Mouse (Mus musculus) thymus, postnatal 0 days (tissue): Measurements from ENCODE around the gene Mrps36. TPM values are rescaled to one million over a fixed set of nuclear protein-coding genes. Genes with fewer than 3 reads are reported as not detected.
"Not testable (repeated sequence)": the region's sequence is repeated elsewhere in the genome, so short reads cannot be mapped to it uniquely, and the experiment has no call there.

Experiments used
- DNase-seq: peaks from one replicate; pipeline ENCODE4 v3.0.0-alpha.2; 2015; ENCODE audit warnings: low spot score
- polyA plus RNA-seq: library from polyadenylated mRNA; unstranded; fragments of >200 nt; fragmentation: Nextera tagmentation; extraction: Ambion mirVana; gene quantifications from 2 replicates; pipeline ENCODE4 v1.2.1, GENCODE M21; 2015

The Mrps36 gene
- polyA plus RNA-seq, 1 experiment from 2014 or later: 228 TPM

GRCm38 (mm10) chr13:100732756-100733155 lies 11.7 kb downstream of the Mrps36 start:
- no peak for DNase-seq

GRCm38 (mm10) chr13:100731462-100732046 lies 12.9 kb downstream of the Mrps36 start:
- DNase-seq: not testable (repeated sequence)

GRCm38 (mm10) chr13:100730861-100731176 lies 13.6 kb downstream of the Mrps36 start, which contains the start of gene Cdk7:
Gene Cdk7, minus strand, starts transcription at chr13:100730939.
- DNase-seq: peak; percentile 93

GRCm38 (mm10) chr13:100730153-100730860 lies 14.2 kb downstream of the Mrps36 start:
- no peak for DNase-seq

GRCm38 (mm10) chr13:100728530-100728929 lies 15.9 kb downstream of the Mrps36 start:
- DNase-seq: not testable (repeated sequence)

- DNase-seq: no peak
Measured at GRCm38 (mm10) chr13:100728086-100728485, 16.4 kb downstream of the Mrps36 start.

GRCm38 (mm10) chr13:100725194-100725593 lies 19.3 kb downstream of the Mrps36 start:
- no peak for DNase-seq

GRCm38 (mm10) chr13:100724051-100724754 lies 20.3 kb downstream of the Mrps36 start:
- DNase-seq: no peak

GRCm38 (mm10) chr13:100721656-100722055 lies 22.8 kb downstream of the Mrps36 start:
- no peak for DNase-seq

- no peak for DNase-seq
Measured at GRCm38 (mm10) chr13:100715467-100715866, 29.0 kb downstream of the Mrps36 start.

- no peak for DNase-seq
Measured at GRCm38 (mm10) chr13:100706206-100706605, 38.3 kb downstream of the Mrps36 start.

GRCm38 (mm10) chr13:100703468-100703867 lies 41.0 kb downstream of the Mrps36 start:
- no peak for DNase-seq

- DNase-seq: no peak
Measured at GRCm38 (mm10) chr13:100698866-100699265, 45.6 kb downstream of the Mrps36 start.

GRCm38 (mm10) chr13:100697541-100697940 lies 46.9 kb downstream of the Mrps36 start:
- DNase-seq: no peak

GRCm38 (mm10) chr13:100687513-100687912 lies 56.9 kb downstream of the Mrps36 start:
- no peak for DNase-seq

Other genes starting within 250 kb of the Mrps36 start
- 1.6 and 2.2 TPM in 2 replicates for gene Ocln, start 191.9 kb downstream of the Mrps36 start, polyA plus RNA-seq
- gene Marveld2, start 127.7 kb downstream of the Mrps36 start, polyA plus RNA-seq: 1.5 TPM in 2 replicates
- 314 TPM in 2 replicates for gene Ak6, start 93.7 kb downstream of the Mrps36 start, polyA plus RNA-seq
- 21.7 and 25.2 TPM in 2 replicates for gene Rad17, start 93.6 kb downstream of the Mrps36 start, polyA plus RNA-seq
- gene Taf9, start 93.1 kb downstream of the Mrps36 start, polyA plus RNA-seq: 50.4 and 55.8 TPM in 2 replicates
- gene Ccdc125, start 74.9 kb downstream of the Mrps36 start, polyA plus RNA-seq: 6.8 and 11.3 TPM in 2 replicates
- gene Cdk7, start 13.7 kb downstream of the Mrps36 start, polyA plus RNA-seq: 86.5 and 93.0 TPM in 2 replicates
- gene Cenph, start 31.2 kb upstream of the Mrps36 start, polyA plus RNA-seq: 36.9 TPM in 2 replicates
- gene Ccnb1, start 41.9 kb upstream of the Mrps36 start, polyA plus RNA-seq: 223 and 233 TPM in 2 replicates
- gene Slc30a5, start 88.8 kb upstream of the Mrps36 start, polyA plus RNA-seq: 43.2 and 45.8 TPM in 2 replicates